Mouse (Mus musculus): ENCODE measurements around the gene Polr2c.

The Polr2c gene

GRCm38 (mm10) chr8:94876820-94877219 lies 19.6 kb downstream of the Polr2c start:
- no peak for DNase-seq (ENCODE audit: extremely low read depth, low read depth)

DNA sequence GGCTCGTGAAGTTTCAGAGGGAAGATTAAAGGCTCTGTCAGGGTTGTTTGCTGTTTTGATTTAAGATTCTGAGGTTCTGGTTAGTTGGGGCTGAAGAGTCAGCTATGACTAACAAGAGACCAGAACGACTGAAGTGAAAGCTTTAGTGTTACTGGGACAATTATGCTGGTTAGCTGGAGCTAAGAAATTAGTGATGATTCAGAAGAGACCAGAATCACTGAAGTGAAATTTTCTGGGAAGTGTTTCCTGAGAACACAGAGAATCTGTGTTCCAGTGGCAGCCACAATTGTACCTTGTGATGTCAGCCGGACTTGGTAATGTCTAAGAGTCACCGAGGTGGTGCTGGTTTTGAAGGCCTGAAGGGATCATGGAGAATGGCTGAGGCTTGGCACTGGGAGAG lies 23.5 kb downstream of the Polr2c start:
- DNase-seq (ENCODE audit: extremely low read depth, low read depth) = no peak

GRCm38 (mm10) chr8:94888383-94889036 lies 31.3 kb downstream of the Polr2c start:
- DNase-seq (ENCODE audit: extremely low read depth, low read depth) = no peak

GRCm38 (mm10) chr8:94892917-94893316 lies 35.7 kb downstream of the Polr2c start:
- no peak for DNase-seq (ENCODE audit: extremely low read depth, low read depth)

GRCm38 (mm10) chr8:94899262-94899661 lies 42.0 kb downstream of the Polr2c start:
- no peak for DNase-seq (ENCODE audit: extremely low read depth, low read depth)

DNA sequence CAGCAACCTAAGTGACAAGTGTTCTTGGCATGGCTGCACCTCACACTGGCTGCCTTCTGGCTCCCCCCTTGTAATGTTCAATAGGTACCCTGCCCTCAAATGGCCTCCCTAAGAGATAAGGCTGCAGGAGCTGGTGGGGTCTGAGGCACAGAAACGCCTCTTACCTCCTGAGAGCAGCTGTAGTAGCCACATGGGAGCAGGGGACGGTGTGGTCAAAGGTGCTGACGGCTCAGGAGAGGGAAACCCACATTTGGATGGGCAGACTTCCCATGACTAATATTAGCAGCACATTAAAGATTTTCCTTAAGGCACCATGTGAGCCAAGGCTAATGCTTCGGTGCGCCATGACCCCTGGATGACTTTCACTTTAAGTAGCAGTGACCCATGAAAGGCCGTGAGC lies 43.4 kb downstream of the Polr2c start:
- DNase-seq (ENCODE audit: extremely low read depth, low read depth) = no peak

- no peak for DNase-seq (ENCODE audit: extremely low read depth, low read depth)
Observed at GRCm38 (mm10) chr8:94901031-94901430, 43.8 kb downstream of the Polr2c start.

DNA sequence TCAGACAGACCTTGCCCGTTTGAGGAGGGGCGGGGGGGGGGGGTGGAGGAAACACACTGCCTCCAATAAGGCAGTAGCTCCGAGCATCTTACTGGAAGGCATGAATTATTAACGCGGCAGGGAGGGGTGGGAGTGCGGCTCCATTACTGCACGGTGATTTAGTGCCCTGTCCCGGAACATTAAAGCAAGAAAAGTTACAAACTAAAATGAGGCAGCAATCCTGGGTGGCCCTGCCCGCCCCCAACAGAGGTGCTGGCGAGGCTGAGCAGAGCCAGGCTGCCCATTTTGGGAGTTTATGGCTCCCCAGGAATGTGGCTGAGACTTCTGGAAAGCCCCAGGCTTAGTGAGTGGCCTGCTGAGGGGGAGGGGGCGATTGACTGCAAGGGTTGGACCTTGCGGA lies 46.5 kb downstream of the Polr2c start:
- DNase-seq (ENCODE audit: extremely low read depth, low read depth) = no peak

- DNase-seq (ENCODE audit: extremely low read depth, low read depth) = no peak
Observed at GRCm38 (mm10) chr8:94904450-94905175, 47.4 kb downstream of the Polr2c start.

DNA sequence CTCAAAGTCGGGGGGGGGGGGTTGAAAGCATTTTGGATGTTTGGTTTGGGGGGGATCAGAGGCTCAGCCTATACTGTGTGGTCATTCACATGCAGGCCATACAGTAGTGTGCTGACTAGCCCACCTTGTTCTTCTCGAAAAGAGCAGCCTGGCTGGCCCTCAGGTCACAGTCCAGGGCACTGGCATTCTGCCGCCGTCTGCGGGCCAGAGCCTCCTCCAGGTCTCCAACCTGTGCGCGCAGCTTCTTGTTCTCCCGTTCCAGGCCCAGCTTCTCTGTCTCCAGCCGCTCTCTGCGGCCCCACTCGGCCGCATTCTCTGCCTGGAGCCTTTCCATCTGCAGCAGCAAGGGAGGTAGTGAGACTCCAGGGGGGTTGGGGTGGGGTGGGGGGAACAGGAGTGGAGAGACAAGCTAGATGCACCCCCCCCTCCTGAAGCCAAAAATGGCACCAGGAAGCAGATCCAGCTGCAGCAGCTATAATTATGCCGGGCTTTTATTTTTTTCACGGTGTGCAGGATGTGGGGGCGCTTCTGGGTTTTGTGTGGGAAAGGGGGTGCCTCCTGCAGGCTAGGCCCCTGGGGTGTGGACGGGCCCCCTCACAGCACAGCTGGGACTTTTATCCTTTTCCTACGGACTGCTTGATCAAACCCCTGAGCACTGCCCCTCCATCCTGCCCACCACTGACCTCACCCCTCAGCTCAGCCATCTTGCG lies 50.5 kb downstream of the Polr2c start:
- DNase-seq (ENCODE audit: extremely low read depth, low read depth) = no peak

DNA sequence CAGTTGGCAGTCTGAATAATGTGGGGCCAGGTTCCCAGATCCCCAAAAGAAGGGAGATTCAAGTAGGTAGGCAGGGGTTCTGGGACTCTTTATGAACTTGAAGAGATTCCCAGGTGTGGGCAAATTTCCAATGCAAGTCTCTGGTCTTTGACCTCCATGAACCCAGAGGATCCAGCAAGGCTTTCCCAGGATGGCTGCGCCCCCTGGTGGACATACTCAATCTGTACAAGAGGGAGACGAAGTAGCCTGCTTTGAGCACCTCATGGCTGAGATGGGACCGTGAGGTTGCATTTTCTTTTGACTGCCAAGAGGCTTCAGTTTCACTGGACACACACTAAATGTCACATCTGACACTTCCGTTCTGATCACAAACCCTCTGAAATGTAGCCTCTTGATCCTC lies 51.6 kb downstream of the Polr2c start:
- DNase-seq (ENCODE audit: extremely low read depth, low read depth) = peak; percentile 32

GRCm38 (mm10) chr8:94913061-94913660 lies 55.9 kb downstream of the Polr2c start:
- no peak for DNase-seq (ENCODE audit: extremely low read depth, low read depth)

DNA sequence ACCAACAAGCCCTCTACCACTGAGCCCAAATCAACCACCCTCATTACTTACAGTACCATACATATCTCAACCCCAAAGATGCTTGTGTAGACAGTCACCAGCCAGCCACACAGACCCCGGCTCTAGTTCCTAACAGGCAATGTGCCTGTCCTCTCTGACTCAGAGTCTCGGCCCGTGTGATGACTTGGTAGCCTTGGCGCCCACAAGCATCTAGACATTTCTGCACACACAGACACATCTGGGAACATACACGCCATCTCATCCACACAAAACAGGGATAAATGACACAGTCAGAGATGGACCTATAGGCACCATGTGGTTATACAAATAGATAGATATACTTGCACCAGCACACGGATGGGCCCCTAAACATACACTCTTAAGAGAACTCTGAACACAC lies 57.0 kb downstream of the Polr2c start:
- DNase-seq (ENCODE audit: extremely low read depth, low read depth) = no peak

GRCm38 (mm10) chr8:94914701-94915101 lies 57.5 kb downstream of the Polr2c start:
- DNase-seq (ENCODE audit: extremely low read depth, low read depth) = no peak

DNA sequence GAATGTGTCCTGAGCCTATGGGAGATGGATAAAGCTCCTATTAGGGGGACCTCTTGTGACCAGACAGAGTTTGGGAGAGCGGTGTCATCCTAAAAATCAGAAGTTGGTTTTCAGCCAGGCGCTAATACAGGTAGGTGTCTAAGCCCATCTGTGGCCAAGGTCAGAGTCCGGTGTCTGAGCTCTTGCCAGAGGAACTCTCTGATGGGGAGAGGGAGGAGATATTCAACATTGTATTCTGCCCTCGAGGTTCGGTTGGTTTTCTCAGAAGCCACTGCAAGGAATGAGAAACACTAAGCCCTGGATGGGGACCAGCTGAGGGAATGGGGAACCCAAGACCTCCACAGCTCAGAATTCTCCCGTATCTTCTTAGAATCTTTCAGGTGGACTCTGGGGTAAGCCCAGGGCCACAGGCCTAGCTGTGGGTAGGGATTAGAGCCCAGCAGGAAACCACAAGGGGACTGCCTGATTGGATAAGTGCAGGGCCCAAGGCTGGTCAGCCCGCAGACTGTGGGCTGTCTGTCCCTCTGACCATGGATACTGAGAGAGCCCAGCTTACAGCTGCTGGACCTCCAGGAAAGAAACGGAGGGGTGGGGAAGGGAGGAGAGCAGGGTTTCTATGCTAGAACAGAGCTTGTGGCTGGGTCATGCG lies 59.2 kb downstream of the Polr2c start:
- DNase-seq (ENCODE audit: extremely low read depth, low read depth) = no peak

DNA sequence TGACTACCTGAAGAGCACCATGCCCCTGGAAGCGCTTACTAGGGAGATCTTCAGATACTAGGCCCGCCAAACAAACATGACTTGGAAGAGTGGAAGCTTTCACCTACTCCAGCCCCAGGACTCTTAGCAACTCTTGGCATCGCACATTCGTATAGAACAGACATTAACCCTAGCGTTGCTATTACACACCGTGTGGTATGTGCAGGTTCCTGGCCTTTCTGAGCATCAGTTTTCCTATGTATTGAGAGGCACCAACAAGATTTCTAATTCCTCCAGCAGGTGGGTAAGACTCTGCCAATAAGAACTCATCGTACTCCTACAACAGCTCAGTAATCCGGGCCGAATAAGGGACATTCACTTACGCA lies 59.7 kb downstream of the Polr2c start:
- DNase-seq (ENCODE audit: extremely low read depth, low read depth) = no peak

DNA sequence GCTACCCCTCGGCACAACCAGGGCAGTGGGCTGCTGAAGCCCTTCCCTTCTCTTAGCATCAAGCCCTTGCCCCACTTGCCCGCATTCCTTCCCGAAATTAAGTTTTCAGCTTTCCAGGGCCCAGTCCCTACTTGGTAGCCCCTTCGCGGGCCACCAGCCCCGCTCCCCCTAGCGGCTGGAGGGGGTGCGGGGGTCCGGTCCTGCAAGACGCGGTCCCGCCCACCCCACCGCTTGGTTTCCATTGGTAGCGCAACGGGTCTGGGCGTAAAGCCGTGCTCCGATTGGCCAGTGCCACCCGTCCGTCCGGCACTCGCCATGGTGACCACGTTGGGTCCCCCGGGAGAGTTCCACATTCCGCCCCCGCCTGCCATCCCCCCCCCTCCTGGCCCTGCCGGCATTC lies 60.1 kb downstream of the Polr2c start:
- peak; percentile 87 for DNase-seq (ENCODE audit: extremely low read depth, low read depth)

GRCm38 (mm10) chr8:94917851-94918495 lies 60.7 kb downstream of the Polr2c start, which contains the start of gene Ccdc102a:
Gene Ccdc102a (minus strand): TSS chr8:94918098.
- no peak for DNase-seq (ENCODE audit: extremely low read depth, low read depth)

- DNase-seq (ENCODE audit: extremely low read depth, low read depth) = no peak
Observed at GRCm38 (mm10) chr8:94919256-94919655, 62.0 kb downstream of the Polr2c start.

- no peak for DNase-seq (ENCODE audit: extremely low read depth, low read depth)
Observed at GRCm38 (mm10) chr8:94922176-94922575, 64.9 kb downstream of the Polr2c start.

DNA sequence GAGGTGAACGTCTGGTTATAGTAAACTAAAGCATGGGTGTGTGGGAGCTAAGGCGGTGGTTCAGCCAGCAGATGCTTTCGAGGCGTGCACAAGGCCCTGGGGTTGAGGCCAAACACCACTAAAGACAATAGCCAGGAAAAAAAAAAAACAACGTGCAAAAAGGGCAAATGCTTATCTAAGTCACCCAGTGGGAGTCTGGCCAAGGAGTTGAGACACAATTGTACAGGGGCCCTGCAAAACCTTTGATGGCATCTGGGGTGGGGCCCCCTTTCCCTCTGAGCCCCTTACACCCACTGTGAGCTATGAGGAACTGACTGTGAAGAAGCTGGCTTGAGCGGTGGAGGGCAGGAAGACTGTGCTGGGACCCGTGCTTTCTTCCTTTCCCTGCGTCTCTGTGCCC lies 65.4 kb downstream of the Polr2c start:
- DNase-seq (ENCODE audit: extremely low read depth, low read depth) = no peak

Data from MEL-GATA-1-ER (cell line).